Mouse (Mus musculus): ENCODE measurements around the gene 1810024B03Rik. TPM values are rescaled to one million over a fixed set of nuclear protein-coding genes. Genes with fewer than 3 reads are reported as not detected.
A peak's percentile ranks its signal among the peaks of the same experiment; 100 is the strongest.
"Not testable (repeated sequence)": the region's sequence is repeated elsewhere in the genome, so short reads cannot be mapped to it uniquely, and the experiment has no call there.

The 1810024B03Rik gene
- polyA plus RNA-seq, 1 experiment from 2014 or later, result 1.3 TPM

DNA sequence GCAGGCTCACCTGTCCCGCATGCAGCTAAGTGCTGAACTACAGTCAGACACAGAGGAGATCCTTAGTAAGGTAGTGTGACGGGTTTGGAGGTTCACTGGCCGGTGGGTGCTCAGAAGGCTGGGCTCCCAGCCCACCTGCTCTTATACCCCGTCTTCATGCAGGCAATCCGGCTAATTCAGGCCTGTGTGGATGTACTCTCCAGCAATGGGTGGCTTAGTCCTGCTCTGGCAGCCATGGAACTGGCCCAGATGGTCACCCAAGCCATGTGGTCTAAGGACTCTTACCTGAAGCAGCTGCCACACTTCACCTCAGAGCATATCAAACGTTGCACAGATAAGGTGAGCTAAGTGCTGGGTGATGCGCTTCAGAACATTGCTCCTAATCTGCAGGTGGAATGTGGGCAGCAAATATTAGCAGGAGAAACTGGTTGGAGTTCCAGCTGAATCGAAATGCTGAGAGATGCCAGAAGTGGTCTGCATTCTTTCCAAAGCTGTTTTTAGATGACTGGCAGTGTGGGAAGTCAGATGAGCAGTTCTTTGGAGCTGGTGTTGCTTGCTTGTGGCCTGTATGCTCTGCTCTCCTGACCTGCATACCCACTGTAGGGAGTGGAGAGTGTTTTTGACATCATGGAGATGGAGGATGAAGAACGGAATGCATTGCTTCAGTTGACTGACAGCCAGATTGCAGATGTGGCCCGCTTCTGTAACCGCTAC is 30.0 kb upstream of the 1810024B03Rik start:
- Histone ChIP-seq H3K27me3 (no peaks in the 10 kb centered on the region), H3K9ac (replicated peaks) (no peak overlapping the region), H3K4me1 (no peaks in the 10 kb centered on the region), H3K4me2 (replicated peaks) (no peak overlapping the region), H3K36me3 (peaks cover 93% of the 10 kb centered on the region), H3K9me3 (no peaks in the 10 kb centered on the region), H3K27ac (replicated peaks) (no peak overlapping the region), H3K4me3 (no peak overlapping the region)
- WGBS, result 94% methylated on average over 11 of the region's 11 CpGs
- ATAC-seq (replicated peaks), result no peak

GRCm38 (mm10) chr2:127225261-127225660 is 17.2 kb upstream of the 1810024B03Rik start:
- no peak for ATAC-seq (replicated peaks)
- Histone ChIP-seq H3K27me3 (no peaks in the 10 kb centered on the region), H3K27ac (replicated peaks) (no peak overlapping the region), H3K36me3 (peaks cover 96% of the 10 kb centered on the region), H3K9me3 (no peaks in the 10 kb centered on the region), H3K9ac (replicated peaks) (no peak overlapping the region), H3K4me3 (no peak overlapping the region), H3K4me2 (replicated peaks) (no peak overlapping the region), H3K4me1 (no peaks in the 10 kb centered on the region)
- 96% methylated on average over 3 of the region's 3 CpGs for WGBS

DNA sequence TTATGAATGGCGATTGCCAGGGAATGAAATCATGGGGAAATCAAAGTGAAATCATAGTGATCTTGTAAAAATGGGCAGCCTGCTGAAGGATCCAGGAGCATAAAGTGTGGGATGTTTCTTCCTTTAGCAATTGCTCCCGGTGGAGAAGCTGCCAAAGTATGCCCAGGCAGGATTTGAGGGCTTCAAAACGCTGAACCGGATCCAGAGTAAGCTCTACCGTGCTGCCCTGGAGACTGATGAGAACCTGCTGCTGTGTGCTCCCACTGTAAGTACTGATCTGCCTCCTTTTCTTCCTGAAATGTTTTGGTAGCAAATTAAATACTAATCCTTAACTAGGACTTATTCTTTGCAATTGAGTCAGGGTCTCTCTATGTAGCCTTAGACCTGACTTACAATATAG is 9.7 kb upstream of the 1810024B03Rik start:
- no peak for ATAC-seq (replicated peaks)
- no peak overlapping the region for H3K9ac ChIP-seq (replicated peaks)

GRCm38 (mm10) chr2:127210701-127211100 is 2.6 kb upstream of the 1810024B03Rik start:
- H3K4me2 ChIP-seq (replicated peaks), result no peak overlapping the region
- no peak overlapping the region for H3K9ac ChIP-seq (replicated peaks)
- no peaks in the 10 kb centered on the region for H3K27me3 ChIP-seq

More for the DNA sequence above, 9.7 kb upstream of the 1810024B03Rik start:
- Histone ChIP-seq H3K27me3 (no peaks in the 10 kb centered on the region), H3K9me3 (no peaks in the 10 kb centered on the region), H3K27ac (replicated peaks) (no peak overlapping the region), H3K4me1 (no peaks in the 10 kb centered on the region), H3K36me3 (peaks cover 97% of the 10 kb centered on the region), H3K4me2 (replicated peaks) (no peak overlapping the region), H3K4me3 (no peak overlapping the region)
- WGBS, result 93% methylated on average over 5 of the region's 5 CpGs

GRCm38 (mm10) chr2:127208452-127208769 is 331 bp upstream of the 1810024B03Rik start:
- peak overlapping the region; percentile 70 for H3K4me3 ChIP-seq
- peak overlapping the region; percentile 73 for H3K9ac ChIP-seq (replicated peaks)
- peaks cover 31% of the 10 kb centered on the region for H3K36me3 ChIP-seq
- no peak for ATAC-seq (replicated peaks)
- H3K4me2 ChIP-seq (replicated peaks), result peak overlapping the region; percentile 65
- H3K9me3 ChIP-seq, result no peaks in the 10 kb centered on the region
- under 1% methylated on average over 17 of the region's 17 CpGs for WGBS
- H3K27me3 ChIP-seq, result no peaks in the 10 kb centered on the region
- peaks cover 17% of the 10 kb centered on the region for H3K4me1 ChIP-seq
- peak overlapping the region; percentile 61; the same call in 1 of the 2 replicates for H3K27ac ChIP-seq (replicated peaks)

More at GRCm38 (mm10) chr2:127210701-127211100, 2.6 kb upstream of the 1810024B03Rik start:
- Histone ChIP-seq H3K9me3 (no peaks in the 10 kb centered on the region), H3K36me3 (peaks cover 53% of the 10 kb centered on the region), H3K27ac (replicated peaks) (no peak overlapping the region), H3K4me3 (no peak overlapping the region), H3K4me1 (peaks cover 17% of the 10 kb centered on the region)
- no peak for ATAC-seq (replicated peaks)
- 92% methylated on average over 11 of the region's 11 CpGs for WGBS

- Histone ChIP-seq H3K9me3 (no peaks in the 10 kb centered on the region), H3K4me2 (replicated peaks) (no peak overlapping the region), H3K27me3 (no peaks in the 10 kb centered on the region), H3K36me3 (peaks cover 16% of the 10 kb centered on the region), H3K4me3 (no peak overlapping the region), H3K27ac (replicated peaks) (no peak overlapping the region), H3K4me1 (peaks cover 17% of the 10 kb centered on the region), H3K9ac (replicated peaks) (no peak overlapping the region)
- ATAC-seq (replicated peaks), result no peak
- WGBS, result 96% methylated on average over 2 of the region's 2 CpGs
Measured at GRCm38 (mm10) chr2:127206916-127207315, 1.2 kb downstream of the 1810024B03Rik start.

GRCm38 (mm10) chr2:127205936-127206335 is 2.1 kb downstream of the 1810024B03Rik start:
- H3K9me3 ChIP-seq; H3K9ac ChIP-seq (replicated peaks); H3K36me3 ChIP-seq; H3K27ac ChIP-seq (replicated peaks); H3K4me2 ChIP-seq (replicated peaks); ATAC-seq (replicated peaks); H3K4me3 ChIP-seq; H3K27me3 ChIP-seq: not testable (repeated sequence)
- peaks cover 17% of the 10 kb centered on the region for H3K4me1 ChIP-seq
- WGBS, result 86% methylated on average over 4 of the region's 4 CpGs

DNA sequence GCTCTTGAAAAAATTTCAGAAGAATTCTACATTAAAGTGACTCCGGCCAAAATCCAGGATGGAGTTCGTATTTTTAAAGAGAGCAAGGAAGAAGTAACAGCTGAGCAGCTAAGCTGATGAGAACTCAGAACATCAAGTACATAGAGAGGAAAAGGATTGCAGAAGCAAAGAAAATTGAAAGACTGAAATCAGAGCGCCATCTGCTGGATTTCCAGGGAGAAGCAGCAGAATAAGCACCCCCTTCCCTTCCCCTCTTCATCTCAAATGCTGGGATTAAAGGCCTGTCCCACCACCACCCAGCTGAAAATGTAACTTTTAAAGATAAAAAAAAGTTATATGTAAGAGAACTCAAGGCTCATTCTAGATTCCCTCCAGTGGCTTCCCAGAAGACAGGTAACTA is 3.1 kb downstream of the 1810024B03Rik start:
- Histone ChIP-seq H3K4me2 (replicated peaks) (no peak overlapping the region), H3K9ac (replicated peaks) (no peak overlapping the region), H3K9me3 (no peaks in the 10 kb centered on the region), H3K4me3 (no peak overlapping the region), H3K27me3 (no peaks in the 10 kb centered on the region), H3K27ac (replicated peaks) (no peak overlapping the region), H3K36me3 (peaks cover 3% of the 10 kb centered on the region; the same call in 1 of the 2 replicates), H3K4me1 (peaks cover 16% of the 10 kb centered on the region)
- no peak for ATAC-seq (replicated peaks)
- WGBS, result 35% methylated on average over 3 of the region's 3 CpGs

GRCm38 (mm10) chr2:127189574-127189973 is 18.5 kb downstream of the 1810024B03Rik start:
- Histone ChIP-seq H3K27ac (replicated peaks) (no peak overlapping the region), H3K27me3 (no peaks in the 10 kb centered on the region; the same call in 1 of the 2 replicates), H3K4me2 (replicated peaks) (no peak overlapping the region), H3K9ac (replicated peaks) (no peak overlapping the region), H3K36me3 (no peaks in the 10 kb centered on the region), H3K9me3 (no peaks in the 10 kb centered on the region), H3K4me1 (no peaks in the 10 kb centered on the region), H3K4me3 (no peak overlapping the region)
- ATAC-seq (replicated peaks), result no peak

DNA sequence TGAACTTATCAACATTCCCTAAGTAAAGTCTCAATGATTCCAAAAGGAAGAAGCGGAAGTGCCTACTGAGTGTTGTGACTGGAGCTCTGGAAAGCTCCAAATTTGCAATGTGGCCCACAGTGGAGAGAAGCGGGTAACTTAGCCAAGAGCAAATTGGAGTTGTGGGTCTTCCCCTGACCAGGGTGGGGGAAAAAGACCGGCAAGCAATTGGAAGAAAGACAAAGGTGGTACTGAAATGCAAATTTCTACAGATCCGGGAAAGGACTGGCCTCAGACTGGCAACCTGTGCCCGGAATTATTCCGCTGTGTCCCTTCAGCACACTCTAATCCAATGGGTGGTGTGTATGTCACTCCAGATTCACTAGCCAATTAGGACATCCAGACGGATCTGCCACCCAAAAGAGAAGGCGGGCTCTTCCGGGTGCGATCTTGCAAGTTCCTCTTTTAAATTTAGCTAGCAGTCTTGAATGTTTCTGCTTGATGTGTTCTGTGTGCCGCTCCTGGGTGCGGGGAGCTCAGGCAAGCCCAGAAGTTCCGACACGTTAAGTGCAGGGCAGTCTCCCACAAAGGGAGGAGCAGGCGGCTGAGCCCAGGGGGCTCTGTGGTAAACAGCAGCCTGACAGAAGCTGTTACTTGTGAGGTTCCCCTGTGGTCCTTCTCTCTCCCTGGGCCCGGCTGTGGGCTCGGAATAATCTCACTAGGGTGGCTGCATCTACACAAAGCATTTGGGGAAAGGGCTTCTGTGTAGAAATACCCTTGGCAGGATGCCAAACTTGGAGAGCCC is 25.3 kb downstream of the 1810024B03Rik start:
- H3K4me1 ChIP-seq, result peaks cover 6% of the 10 kb centered on the region
- H3K9ac ChIP-seq (replicated peaks), result peak overlapping the region; percentile 52
- ATAC-seq (replicated peaks), result peak; percentile 100
- peaks cover 5% of the 10 kb centered on the region; the same call in 1 of the 2 replicates for H3K27me3 ChIP-seq
- peak overlapping the region; percentile 87 for H3K27ac ChIP-seq (replicated peaks)
- WGBS, result under 1% methylated on average over 17 of the region's 17 CpGs
- no peaks in the 10 kb centered on the region for H3K36me3 ChIP-seq
- H3K4me2 ChIP-seq (replicated peaks), result peak overlapping the region; percentile 58
- H3K4me3 ChIP-seq, result peak overlapping the region; percentile 44
- no peaks in the 10 kb centered on the region for H3K9me3 ChIP-seq

DNA sequence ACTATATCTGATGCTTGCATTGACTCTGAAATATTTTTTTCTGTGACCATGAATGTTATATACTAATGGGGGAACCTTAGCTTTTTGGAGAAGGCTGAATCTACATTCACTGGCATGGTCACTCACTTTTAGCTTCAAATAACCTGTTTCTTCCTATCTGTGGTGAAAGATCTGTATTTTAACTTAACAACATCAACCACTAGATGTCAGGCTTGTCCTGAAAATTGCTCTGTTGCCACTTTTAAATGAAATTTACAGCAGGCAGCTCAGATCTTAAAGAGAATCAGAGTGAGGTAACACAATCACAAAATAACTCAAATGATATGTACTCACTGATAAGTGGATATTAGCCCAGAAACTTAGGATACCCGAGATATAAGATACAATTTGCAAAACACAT is 41.8 kb downstream of the 1810024B03Rik start:
- ATAC-seq (replicated peaks); H3K4me1 ChIP-seq; H3K36me3 ChIP-seq; H3K9ac ChIP-seq (replicated peaks); H3K27me3 ChIP-seq; H3K4me3 ChIP-seq; H3K27ac ChIP-seq (replicated peaks); H3K9me3 ChIP-seq; H3K4me2 ChIP-seq (replicated peaks): not testable (repeated sequence)
- 7% methylated on average over 1 of the region's 1 CpGs for whole genome bisulfite sequencing

DNA sequence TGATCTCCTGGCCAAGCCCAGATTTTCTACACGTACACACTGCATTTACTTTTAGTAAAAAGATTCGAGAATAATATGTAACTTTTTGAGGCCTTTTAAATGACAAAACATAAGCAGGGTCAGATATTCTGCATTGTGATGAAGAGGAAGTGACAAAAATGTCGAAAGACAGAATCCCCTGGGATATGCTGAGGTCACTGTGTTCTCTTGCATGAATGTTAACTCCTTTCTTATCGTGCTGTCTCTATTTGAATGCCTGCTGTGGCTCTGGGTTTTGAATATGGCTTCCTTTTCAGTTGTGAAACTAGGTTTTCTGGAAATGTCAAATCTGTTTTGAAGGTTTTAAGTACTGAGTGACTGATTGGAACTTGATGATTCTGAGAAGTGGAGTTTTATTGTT is 42.4 kb downstream of the 1810024B03Rik start:
- Histone ChIP-seq H3K4me2 (replicated peaks) (no peak overlapping the region), H3K9me3 (no peaks in the 10 kb centered on the region), H3K9ac (replicated peaks) (no peak overlapping the region), H3K4me1 (no peaks in the 10 kb centered on the region), H3K4me3 (no peak overlapping the region), H3K27ac (replicated peaks) (no peak overlapping the region), H3K27me3 (no peaks in the 10 kb centered on the region), H3K36me3 (no peaks in the 10 kb centered on the region)
- ATAC-seq (replicated peaks), result no peak
- 63% methylated on average over 4 of the region's 4 CpGs for WGBS
